Mouse (Mus musculus) c-Kit-positive CD71-negative TER-119-negative erythroid progenitor cells, embryonic 14.5 days (primary cell): ENCODE measurements around the gene Fgfr2.
"Not testable (repeated sequence)": the region's sequence is repeated elsewhere in the genome, so short reads cannot be mapped to it uniquely, and the experiment has no call there.

Source experiments
- DNase-seq: peaks from one replicate; pipeline ENCODE4 v3.0.0-alpha.2; 2013; ENCODE audit warnings: low read depth

Fgfr2 gene

GRCm38 (mm10) chr7:130546791-130547484 lies 2576.2 kb downstream of the Fgfr2 start:
- DNase-seq = peak; percentile 89

GRCm38 (mm10) chr7:130546421-130546790 lies 2576.7 kb downstream of the Fgfr2 start:
- DNase-seq = no peak

- no peak for DNase-seq
Observed at GRCm38 (mm10) chr7:130545893-130546292, 2577.3 kb downstream of the Fgfr2 start.

GRCm38 (mm10) chr7:130545401-130545800 lies 2577.7 kb downstream of the Fgfr2 start:
- no peak for DNase-seq

GRCm38 (mm10) chr7:130543181-130543580 lies 2580.0 kb downstream of the Fgfr2 start:
- no peak for DNase-seq

GRCm38 (mm10) chr7:130540176-130540575 lies 2583.0 kb downstream of the Fgfr2 start:
- no peak for DNase-seq

GRCm38 (mm10) chr7:130537068-130537467 lies 2586.1 kb downstream of the Fgfr2 start:
- DNase-seq = no peak

GRCm38 (mm10) chr7:130535174-130535573 lies 2588.0 kb downstream of the Fgfr2 start:
- no peak for DNase-seq

GRCm38 (mm10) chr7:130533316-130534260 lies 2589.6 kb downstream of the Fgfr2 start:
- DNase-seq = peak; percentile 92

- DNase-seq = not testable (repeated sequence)
Observed at GRCm38 (mm10) chr7:130531138-130531537, 2592.0 kb downstream of the Fgfr2 start.

GRCm38 (mm10) chr7:130527306-130527705 lies 2595.8 kb downstream of the Fgfr2 start:
- no peak for DNase-seq

GRCm38 (mm10) chr7:130523451-130523850 lies 2599.7 kb downstream of the Fgfr2 start:
- DNase-seq = no peak

- peak; percentile 14 for DNase-seq
Observed at GRCm38 (mm10) chr7:130520812-130521422, 2602.2 kb downstream of the Fgfr2 start.

GRCm38 (mm10) chr7:130520049-130520425 lies 2603.1 kb downstream of the Fgfr2 start, which contains the start of gene Ate1:
Gene Ate1 (minus strand): TSS chr7:130520369.
- DNase-seq = no peak

- DNase-seq = peak; percentile 84
Observed at GRCm38 (mm10) chr7:130519096-130520048, 2603.8 kb downstream of the Fgfr2 start.

GRCm38 (mm10) chr7:130518213-130519095 lies 2604.7 kb downstream of the Fgfr2 start:
- no peak for DNase-seq

GRCm38 (mm10) chr7:130510243-130510642 lies 2612.9 kb downstream of the Fgfr2 start:
- DNase-seq = no peak

- no peak for DNase-seq
Observed at GRCm38 (mm10) chr7:130503006-130503405, 2620.1 kb downstream of the Fgfr2 start.

- no peak for DNase-seq
Observed at GRCm38 (mm10) chr7:130501499-130501898, 2621.7 kb downstream of the Fgfr2 start.

- no peak for DNase-seq
Observed at GRCm38 (mm10) chr7:130493346-130493745, 2629.8 kb downstream of the Fgfr2 start.
